Mouse (Mus musculus): Measurements from ENCODE around the gene Swap70. TPM values are rescaled to one million over a fixed set of nuclear protein-coding genes. Genes with fewer than 3 reads are reported as not detected.
"Not testable (repeated sequence)": the region's sequence is repeated elsewhere in the genome, so short reads cannot be mapped to it uniquely, and the experiment has no call there.

Swap70 gene
- 15.2 and 16.2 TPM in 2 replicates for polyA plus RNA-seq (2012; rRNA removed)

GRCm38 (mm10) chr7:110221586-110222481 is at the start of gene Swap70:
Swap70 (plus strand) TSS chr7:110221711.
- WGBS: under 1% methylated on average over 73 of the region's 73 CpGs
- no peak for DNase-seq (ENCODE audit: low read depth, low spot score)

GRCm38 (mm10) chr7:110179208-110179607 is 42.3 kb upstream of the Swap70 start:
- DNase-seq (ENCODE audit: low read depth, low spot score): no peak
- WGBS: 85% methylated on average over 7 of the region's 7 CpGs

GRCm38 (mm10) chr7:110180613-110181012 is 40.9 kb upstream of the Swap70 start:
- DNase-seq (ENCODE audit: low read depth, low spot score): no peak

DNA sequence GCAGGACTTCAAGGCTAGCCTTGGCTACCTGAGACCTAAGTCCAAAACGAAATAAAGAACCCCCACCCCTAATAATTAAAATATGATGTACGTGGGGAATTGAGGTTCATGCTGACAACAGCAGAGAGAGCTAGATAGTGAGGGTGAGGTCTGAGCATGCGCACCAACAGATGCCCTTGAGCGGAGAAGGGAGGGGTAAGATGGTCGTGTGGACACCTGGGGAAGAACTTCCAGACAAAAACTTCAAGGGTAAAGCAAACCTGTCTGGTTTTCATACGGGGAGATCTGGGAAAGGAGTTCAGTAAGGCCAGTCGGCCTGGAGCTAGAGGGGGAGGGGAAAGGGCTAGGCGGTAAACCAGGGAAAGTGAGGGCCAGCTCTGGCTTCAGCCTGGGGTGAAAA is 40.1 kb upstream of the Swap70 start:
- 68% methylated on average over 8 of the region's 8 CpGs for WGBS
- DNase-seq (ENCODE audit: low read depth, low spot score): no peak

- DNase-seq (ENCODE audit: low read depth, low spot score): no peak
- WGBS: 85% methylated on average over 3 of the region's 3 CpGs
Observed at GRCm38 (mm10) chr7:110184608-110185007, 36.9 kb upstream of the Swap70 start.

DNA sequence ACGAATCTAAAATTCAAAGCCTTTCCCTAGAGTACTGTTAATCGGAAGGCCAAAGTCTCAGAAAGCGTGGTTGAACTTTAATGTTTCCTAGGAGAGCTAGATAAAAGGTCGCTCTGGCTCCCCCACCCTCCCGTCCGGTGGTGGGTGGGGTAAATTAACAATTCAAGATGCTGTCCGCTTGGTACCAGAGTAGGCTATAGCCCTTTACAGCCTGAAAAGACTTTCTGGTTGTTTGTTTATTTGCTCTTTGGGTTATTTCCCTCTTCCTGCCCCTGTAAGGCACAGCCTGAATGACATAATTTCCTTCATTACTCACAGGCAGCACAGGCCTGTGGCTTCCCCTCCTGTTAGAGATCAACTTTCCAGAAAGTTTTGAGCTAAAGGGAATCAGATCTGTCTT is 31.6 kb upstream of the Swap70 start:
- no peak for DNase-seq (ENCODE audit: low read depth, low spot score)

GRCm38 (mm10) chr7:110193186-110193585 is 28.3 kb upstream of the Swap70 start:
- no peak for DNase-seq (ENCODE audit: low read depth, low spot score)
- WGBS: 92% methylated on average over 3 of the region's 3 CpGs

More for the DNA sequence above, 31.6 kb upstream of the Swap70 start:
- 17% methylated on average over 7 of the region's 7 CpGs for WGBS

DNA sequence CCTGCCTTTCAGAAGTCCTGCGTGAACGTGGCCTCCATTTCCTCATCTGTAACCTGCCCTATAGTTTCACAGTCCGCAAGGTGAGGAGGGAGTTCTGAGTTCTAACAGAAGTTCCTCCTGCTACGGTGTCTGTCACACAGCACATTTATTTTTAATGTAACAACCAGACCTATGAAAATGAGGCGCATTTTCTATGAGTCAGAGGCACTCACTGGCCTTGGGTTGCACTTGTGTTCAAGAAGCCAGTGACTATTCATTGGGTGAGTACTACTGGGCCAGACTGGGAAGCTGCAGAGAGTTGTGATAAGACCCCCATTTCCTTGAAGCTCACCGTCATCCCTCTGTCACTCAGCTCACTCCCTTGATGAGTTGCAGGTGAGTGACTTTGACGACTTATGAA is 24.3 kb upstream of the Swap70 start:
- no peak for DNase-seq (ENCODE audit: low read depth, low spot score)
- WGBS: 92% methylated on average over 7 of the region's 7 CpGs

- WGBS: 96% methylated on average over 6 of the region's 6 CpGs
- DNase-seq (ENCODE audit: low read depth, low spot score): no peak
Observed at GRCm38 (mm10) chr7:110201933-110202332, 19.6 kb upstream of the Swap70 start.

GRCm38 (mm10) chr7:110204208-110204607 is 17.3 kb upstream of the Swap70 start:
- WGBS: 90% methylated on average over 4 of the region's 4 CpGs
- DNase-seq (ENCODE audit: low read depth, low spot score): no peak

DNA sequence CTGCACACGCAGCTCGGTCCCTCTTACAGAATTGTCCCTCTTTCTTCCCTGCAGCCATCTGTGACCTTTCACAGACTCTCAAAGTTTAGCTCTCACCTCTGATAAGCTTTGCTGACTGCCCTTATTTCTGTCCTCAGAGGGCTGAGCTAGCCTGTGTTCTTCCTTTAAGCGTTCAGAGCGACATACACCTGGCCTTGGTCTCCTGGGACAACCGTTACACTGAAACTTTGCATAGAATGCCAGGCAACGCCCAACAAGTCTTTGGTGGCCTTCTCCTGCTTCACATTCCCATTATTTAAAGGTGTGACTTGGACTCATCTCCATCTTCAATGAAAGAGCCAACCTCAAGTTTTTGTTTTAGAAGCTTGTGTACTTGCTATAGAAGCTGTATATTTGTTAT is 13.2 kb upstream of the Swap70 start:
- no peak for DNase-seq (ENCODE audit: low read depth, low spot score)
- WGBS: 88% methylated on average over 6 of the region's 6 CpGs

DNA sequence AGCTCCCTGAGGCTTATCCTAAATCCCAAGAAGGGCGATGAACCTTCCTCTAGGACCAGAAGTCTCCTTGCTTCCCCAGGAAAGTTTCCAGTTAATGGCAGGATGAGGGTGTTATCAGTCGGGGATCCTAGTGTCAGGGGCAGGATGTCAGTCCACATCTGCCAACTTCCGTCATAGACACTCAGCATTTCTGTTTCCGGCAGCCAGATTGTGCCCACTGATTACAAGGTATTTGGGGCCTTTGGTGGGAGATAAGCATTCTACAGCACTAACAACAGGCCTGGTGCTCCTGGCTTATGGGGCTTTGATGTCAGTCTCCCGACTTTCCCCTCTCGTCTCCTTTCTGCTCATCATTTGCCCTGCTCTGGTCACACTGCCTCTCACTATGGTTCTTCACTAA is 12.1 kb upstream of the Swap70 start:
- DNase-seq (ENCODE audit: low read depth, low spot score): no peak

GRCm38 (mm10) chr7:110211025-110211424 is 10.5 kb upstream of the Swap70 start:
- no peak for DNase-seq (ENCODE audit: low read depth, low spot score)
- 19% methylated on average over 3 of the region's 3 CpGs for WGBS

More for the DNA sequence above, 12.1 kb upstream of the Swap70 start:
- 88% methylated on average over 6 of the region's 6 CpGs for WGBS

DNA sequence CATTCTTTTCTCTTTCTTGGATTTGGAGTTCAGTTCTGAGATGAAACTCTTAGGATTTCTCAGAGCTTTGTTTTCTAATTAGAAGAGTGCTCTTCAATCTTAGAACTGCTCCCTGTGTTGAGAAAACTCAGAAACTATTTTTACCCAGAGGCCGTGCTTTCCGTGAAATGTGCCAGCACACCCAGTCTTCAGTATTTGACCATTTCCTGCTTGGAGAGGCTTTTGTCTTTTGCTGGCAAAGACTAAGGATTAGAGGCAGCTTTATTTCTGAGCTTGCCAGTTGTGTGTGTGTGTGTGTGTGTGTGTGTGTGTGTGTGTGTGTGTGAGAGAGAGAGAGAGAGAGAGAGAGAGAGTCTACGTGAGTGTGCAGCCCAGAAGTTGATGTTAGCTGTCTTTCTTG is 6.6 kb upstream of the Swap70 start:
- no peak for DNase-seq (ENCODE audit: low read depth, low spot score)
- WGBS: 59% methylated on average over 3 of the region's 3 CpGs

GRCm38 (mm10) chr7:110221051-110221585 is 393 bp upstream of the Swap70 start:
- 20% methylated on average over 8 of the region's 8 CpGs for WGBS
- no peak for DNase-seq (ENCODE audit: low read depth, low spot score)

DNA sequence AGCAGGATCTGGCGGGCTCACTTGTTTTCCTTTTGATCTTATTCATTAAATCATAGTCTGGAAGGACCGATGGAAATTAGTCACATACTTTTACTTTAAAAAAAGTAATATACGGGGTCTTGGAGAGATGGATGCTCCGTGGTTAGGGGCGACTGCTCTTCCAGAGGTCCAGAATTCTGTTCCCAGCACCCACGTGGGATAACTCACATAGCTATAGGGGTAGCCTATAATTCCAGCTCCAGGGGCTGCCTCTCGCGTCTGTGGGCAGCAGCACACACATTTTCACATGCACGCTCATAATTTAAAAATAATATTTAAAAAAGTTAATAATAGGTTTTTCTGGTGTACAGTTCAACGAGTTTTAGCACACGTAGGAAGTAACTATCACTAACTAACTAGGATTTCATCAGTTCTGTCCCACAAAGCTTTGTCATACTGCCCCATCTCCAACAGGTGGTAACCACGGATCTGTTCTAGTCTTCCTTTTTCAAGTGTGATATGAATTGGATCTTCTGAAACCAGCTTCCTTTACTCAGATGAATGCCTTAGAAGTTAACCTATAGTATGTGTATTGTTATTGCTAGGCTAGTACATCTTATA is 1.2 kb downstream of the Swap70 start:
- WGBS: 5% methylated on average over 12 of the region's 12 CpGs

DNA sequence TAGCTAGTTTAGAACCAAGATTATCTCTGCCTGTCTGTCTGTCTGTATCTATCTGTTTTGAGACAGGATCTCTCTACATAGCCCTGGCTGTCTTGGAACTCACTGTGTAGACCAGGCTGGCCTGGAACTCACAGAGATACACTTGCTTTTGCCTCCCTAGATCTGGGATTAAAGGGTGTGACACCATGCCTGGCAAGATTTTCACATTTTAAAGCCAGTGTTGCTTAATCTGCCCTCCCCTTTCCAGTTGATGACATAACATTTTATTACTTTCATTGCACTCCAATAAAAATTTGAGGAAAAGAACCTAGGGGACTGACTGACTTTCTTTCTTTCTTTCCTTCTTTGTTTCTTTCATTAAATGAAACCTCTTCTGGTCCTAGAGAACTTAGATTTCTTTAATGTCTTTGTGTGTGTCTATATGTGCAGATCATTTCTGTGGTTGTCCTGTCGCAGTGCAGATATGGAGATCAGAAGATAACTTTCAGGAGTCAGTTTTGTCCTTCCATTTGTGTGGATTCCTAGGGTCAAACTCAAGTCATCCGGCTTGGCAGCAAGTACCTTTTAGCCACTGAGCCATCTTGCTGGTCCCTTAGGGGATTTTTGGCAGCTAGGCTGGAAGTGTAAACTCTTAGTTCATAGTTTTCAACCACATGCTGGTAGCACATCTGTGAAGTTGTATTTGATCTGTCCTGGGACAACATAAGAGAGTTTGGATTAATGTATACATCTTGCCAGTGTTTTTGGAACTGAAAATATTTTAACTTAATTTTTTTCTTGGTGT is 2.4 kb downstream of the Swap70 start:
- 24% methylated on average over 2 of the region's 2 CpGs for WGBS
- no peak for DNase-seq (ENCODE audit: low read depth, low spot score)

More for the DNA sequence above, 1.2 kb downstream of the Swap70 start:
- no peak for DNase-seq (ENCODE audit: low read depth, low spot score)

GRCm38 (mm10) chr7:110226484-110226883 is 5.0 kb downstream of the Swap70 start:
- no peak for DNase-seq (ENCODE audit: low read depth, low spot score)
- WGBS: 94% methylated on average over 5 of the region's 5 CpGs

GRCm38 (mm10) chr7:110229967-110230366 is 8.5 kb downstream of the Swap70 start:
- no peak for DNase-seq (ENCODE audit: low read depth, low spot score)
- 83% methylated on average over 6 of the region's 6 CpGs for WGBS

DNA sequence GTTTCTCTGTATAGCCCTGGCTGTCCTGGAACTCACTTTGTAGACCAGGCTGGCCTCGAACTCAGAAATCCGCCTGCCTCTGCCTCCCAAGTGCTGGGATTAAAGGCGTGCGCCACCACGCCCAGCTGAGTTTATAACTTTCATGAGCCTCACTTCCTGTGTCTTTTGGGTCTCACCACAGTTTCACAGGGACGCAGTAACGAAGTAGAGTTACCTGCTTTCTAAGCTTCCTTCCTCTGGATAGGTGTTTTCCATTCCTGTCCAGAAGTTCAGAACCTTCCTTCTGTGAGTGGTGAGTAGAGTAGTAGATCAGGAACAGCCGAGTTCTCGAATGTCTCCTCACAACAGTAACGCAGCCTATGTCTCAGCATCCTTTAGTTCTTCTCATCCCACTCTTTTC is 9.6 kb downstream of the Swap70 start:
- WGBS: 95% methylated on average over 10 of the region's 10 CpGs
- DNase-seq (ENCODE audit: low read depth, low spot score): not testable (repeated sequence)
